Mouse (Mus musculus) kidney, postnatal 25 days (tissue): Measurements from ENCODE around the gene D930007J09Rik.
A peak's percentile ranks its signal among the peaks of the same experiment; 100 is the strongest.

Experiments used
- DNase-seq, 2 experiments: peaks; one replicate each; pipeline ENCODE4 v3.0.0; 2021; ENCODE audit warnings: mixed read lengths in 2 of 2

Gene D930007J09Rik

GRCm38 (mm10) chr13:32802259-32803081 lies at the start of gene D930007J09Rik:
Gene D930007J09Rik, minus strand, starts transcription at chr13:32802849.
- peak; percentile 35 to 66 for DNase-seq

GRCm38 (mm10) chr13:32851967-32852366 lies 49.3 kb upstream of the D930007J09Rik start:
- DNase-seq, result peak; percentile 59 to 70

GRCm38 (mm10) chr13:32850668-32851404 lies 48.2 kb upstream of the D930007J09Rik start, which contains the start of gene Serpinb1a:
Gene Serpinb1a, minus strand, starts transcription at chr13:32851185.
- DNase-seq, result peak; percentile 66 to 76

GRCm38 (mm10) chr13:32850156-32850555 lies 47.5 kb upstream of the D930007J09Rik start:
- DNase-seq, result no peak

GRCm38 (mm10) chr13:32849531-32850123 lies 47.0 kb upstream of the D930007J09Rik start:
- DNase-seq, result no peak

- DNase-seq, result peak; percentile 49 to 71
Observed at GRCm38 (mm10) chr13:32849092-32849491, 46.4 kb upstream of the D930007J09Rik start.

GRCm38 (mm10) chr13:32846221-32846620 lies 43.6 kb upstream of the D930007J09Rik start:
- no peak for DNase-seq

- no peak for DNase-seq
Observed at GRCm38 (mm10) chr13:32841349-32841748, 38.7 kb upstream of the D930007J09Rik start.

GRCm38 (mm10) chr13:32839314-32839713 lies 36.7 kb upstream of the D930007J09Rik start:
- no peak for DNase-seq

- DNase-seq, result no peak
Observed at GRCm38 (mm10) chr13:32834513-32834912, 31.9 kb upstream of the D930007J09Rik start.

- no peak for DNase-seq
Observed at GRCm38 (mm10) chr13:32833237-32833636, 30.6 kb upstream of the D930007J09Rik start.

- no peak for DNase-seq
Observed at GRCm38 (mm10) chr13:32832776-32833175, 30.1 kb upstream of the D930007J09Rik start.

GRCm38 (mm10) chr13:32831505-32832273 lies 29.0 kb upstream of the D930007J09Rik start:
- no peak for DNase-seq

GRCm38 (mm10) chr13:32828886-32829285 lies 26.2 kb upstream of the D930007J09Rik start:
- DNase-seq, result no peak

GRCm38 (mm10) chr13:32827951-32828350 lies 25.3 kb upstream of the D930007J09Rik start:
- peak; percentile 49 to 78 for DNase-seq

- peak in 1 of 2 experiments; percentile 38 for DNase-seq
Observed at GRCm38 (mm10) chr13:32827111-32827822, 24.6 kb upstream of the D930007J09Rik start.

GRCm38 (mm10) chr13:32825546-32825945 lies 22.9 kb upstream of the D930007J09Rik start:
- no peak for DNase-seq

- no peak for DNase-seq
Observed at GRCm38 (mm10) chr13:32824377-32825330, 22.0 kb upstream of the D930007J09Rik start.

- no peak for DNase-seq
Observed at GRCm38 (mm10) chr13:32823126-32823525, 20.5 kb upstream of the D930007J09Rik start.

- DNase-seq, result no peak
Observed at GRCm38 (mm10) chr13:32821671-32822070, 19.0 kb upstream of the D930007J09Rik start.

- DNase-seq, result no peak
Observed at GRCm38 (mm10) chr13:32819926-32820325, 17.3 kb upstream of the D930007J09Rik start.
